Mouse (Mus musculus): ENCODE results near the gene Fam131b. TPM values are rescaled to one million over a fixed set of nuclear protein-coding genes. Genes with fewer than 3 reads are reported as not detected.

Fam131b gene
- polyA plus RNA-seq, 1 experiment from 2014 or later, result 7.2 TPM

DNA sequence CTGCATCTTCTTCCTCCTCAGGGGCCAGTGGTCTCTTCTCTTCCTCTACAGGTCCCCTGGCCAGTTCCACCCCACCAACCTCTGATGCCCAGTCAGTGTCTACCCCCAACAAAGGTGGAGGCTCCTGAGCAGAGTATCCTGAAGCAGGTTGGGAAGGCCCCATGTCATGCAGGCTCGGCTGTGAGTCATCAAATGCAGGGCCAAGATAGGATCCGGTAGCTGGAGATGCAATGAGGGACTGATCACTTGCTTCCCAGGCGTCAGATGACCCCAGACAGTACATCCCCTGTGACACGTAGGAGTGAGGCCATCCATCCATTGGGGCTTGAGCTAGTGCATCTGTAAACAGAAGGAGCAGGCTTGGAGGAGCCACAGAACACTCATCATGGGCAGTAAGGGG is 6.2 kb downstream of the Fam131b start:
- no peak overlapping the region for H3K4me3 ChIP-seq (replicated peaks; ENCODE audit: low read length)
- H3K4me2 ChIP-seq (replicated peaks), result no peak overlapping the region
- H3K27ac ChIP-seq, result no peak overlapping the region
- WGBS, result 94% methylated on average over 4 of the region's 4 CpGs
- H3K4me1 ChIP-seq (replicated peaks; ENCODE audit: control insufficient read depth, insufficient read depth, low read length), result peaks cover 16% of the 10 kb centered on the region
- no peaks in the 10 kb centered on the region for H3K9me3 ChIP-seq (ENCODE audit: control insufficient read depth, low read length)
- ATAC-seq (ENCODE audit: low FRiP score) (no peak), DNase-seq (ENCODE audit: low spot score) (no peak)
- H3K36me3 ChIP-seq (replicated peaks; ENCODE audit: control insufficient read depth, insufficient read depth), result peaks cover 59% of the 10 kb centered on the region
- H3K9ac ChIP-seq, result no peak overlapping the region
- H3K27me3 ChIP-seq (ENCODE audit: control insufficient read depth, insufficient read depth, low read length), result no peaks in the 10 kb centered on the region

DNA sequence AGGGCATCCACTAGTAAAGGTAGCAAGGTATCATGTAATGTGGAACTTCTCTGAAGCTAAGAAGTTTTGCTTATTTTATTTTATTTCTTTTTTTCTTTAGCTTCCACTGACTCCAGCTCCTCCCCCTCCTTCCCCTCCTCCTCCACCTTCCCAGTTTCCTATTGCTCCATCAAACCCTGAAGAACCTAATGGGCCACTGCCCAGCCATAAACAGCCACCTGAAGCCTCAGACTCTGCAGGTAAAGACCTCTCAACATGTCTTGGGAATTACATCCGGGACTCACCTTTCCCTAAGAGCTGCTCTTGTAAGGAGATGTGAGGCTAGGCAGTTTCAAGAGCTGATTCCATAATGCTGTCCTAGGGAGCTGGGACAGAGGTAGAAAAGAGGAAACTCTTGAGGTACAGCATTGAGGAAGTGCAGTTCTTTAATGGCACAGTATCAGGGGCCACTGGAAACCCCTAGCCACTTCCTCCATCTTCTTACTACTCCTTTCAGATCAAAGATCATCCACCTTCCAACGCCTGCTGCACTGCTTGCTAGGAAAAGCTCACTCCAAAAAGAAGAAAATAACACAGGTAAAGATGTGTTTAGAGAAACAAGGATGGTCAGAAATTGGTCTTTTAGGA is 13.9 kb downstream of the Fam131b start:
- peaks cover 77% of the 10 kb centered on the region for H3K36me3 ChIP-seq (replicated peaks; ENCODE audit: control insufficient read depth, insufficient read depth)
- no peak overlapping the region for H3K9ac ChIP-seq
- H3K4me2 ChIP-seq (replicated peaks), result no peak overlapping the region
- ATAC-seq (ENCODE audit: low FRiP score) (no peak), DNase-seq (ENCODE audit: low spot score) (no peak)
- H3K27ac ChIP-seq, result no peak overlapping the region
- no peaks in the 10 kb centered on the region for H3K9me3 ChIP-seq (ENCODE audit: control insufficient read depth, low read length)
- H3K27me3 ChIP-seq (ENCODE audit: control insufficient read depth, insufficient read depth, low read length), result no peaks in the 10 kb centered on the region
- 94% methylated on average over 2 of the region's 2 CpGs for WGBS
- H3K4me3 ChIP-seq (replicated peaks; ENCODE audit: low read length), result no peak overlapping the region
- H3K4me1 ChIP-seq (replicated peaks; ENCODE audit: control insufficient read depth, insufficient read depth, low read length), result no peaks in the 10 kb centered on the region

DNA sequence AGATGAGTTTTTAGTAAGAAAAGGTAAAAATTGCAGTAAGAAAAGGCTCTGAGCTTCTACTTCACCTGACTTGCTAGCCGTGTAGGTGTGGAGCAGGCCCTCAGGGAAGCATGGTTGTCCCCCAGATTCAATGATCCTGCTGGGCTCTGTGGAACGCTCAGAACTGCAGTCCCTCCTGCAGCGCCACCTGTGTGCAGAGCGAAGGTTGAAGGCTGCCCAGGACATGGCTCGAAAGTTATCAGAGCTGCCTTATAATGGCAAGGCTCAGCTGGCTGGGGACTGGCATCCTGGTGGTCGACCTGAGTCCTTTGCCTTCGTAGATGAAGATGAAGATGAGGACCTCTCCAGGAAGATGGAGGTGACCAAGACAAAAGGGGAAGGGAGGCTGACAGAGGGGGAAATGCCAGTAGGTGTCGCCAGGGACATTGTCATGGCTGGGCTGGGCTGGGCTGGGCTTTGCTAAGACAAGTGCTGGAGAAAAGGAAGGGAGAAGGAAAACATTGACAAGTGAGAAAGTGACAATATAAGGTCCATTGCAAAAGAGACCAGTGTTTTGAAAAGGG is 14.5 kb downstream of the Fam131b start:
- Histone ChIP-seq H3K4me3 (replicated peaks; ENCODE audit: low read length) (no peak overlapping the region), H3K27ac (no peak overlapping the region), H3K4me2 (replicated peaks) (no peak overlapping the region), H3K4me1 (replicated peaks; ENCODE audit: control insufficient read depth, insufficient read depth, low read length) (no peaks in the 10 kb centered on the region), H3K36me3 (replicated peaks; ENCODE audit: control insufficient read depth, insufficient read depth) (peaks cover 74% of the 10 kb centered on the region), H3K9ac (no peak overlapping the region), H3K9me3 (ENCODE audit: control insufficient read depth, low read length) (no peaks in the 10 kb centered on the region), H3K27me3 (ENCODE audit: control insufficient read depth, insufficient read depth, low read length) (no peaks in the 10 kb centered on the region)
- WGBS, result 51% methylated on average over 8 of the region's 8 CpGs
- ATAC-seq (ENCODE audit: low FRiP score) (no peak), DNase-seq (ENCODE audit: low spot score) (no peak)

DNA sequence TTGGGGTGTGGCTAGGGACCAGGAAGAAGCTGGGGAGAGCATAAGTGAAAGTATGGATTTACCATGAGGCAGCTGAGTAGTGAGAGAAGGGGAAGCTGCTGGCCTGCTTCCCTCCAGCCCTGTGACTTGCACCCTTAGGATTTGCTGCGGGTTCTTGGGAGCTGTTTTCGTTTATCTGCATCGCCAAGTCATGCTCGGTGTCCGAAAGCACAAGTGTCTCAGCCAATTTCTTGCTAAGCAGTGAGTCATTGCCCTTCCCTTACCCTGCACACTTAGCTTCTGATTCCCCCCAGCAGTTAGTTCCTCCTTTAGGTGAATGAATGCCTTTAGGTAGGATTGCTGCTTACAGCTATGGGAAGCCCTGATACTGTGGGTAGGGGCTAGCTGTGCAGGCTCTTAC is 25.1 kb downstream of the Fam131b start:
- Histone ChIP-seq H3K9me3 (ENCODE audit: control insufficient read depth, low read length) (no peaks in the 10 kb centered on the region), H3K4me3 (replicated peaks; ENCODE audit: low read length) (no peak overlapping the region), H3K4me2 (replicated peaks) (no peak overlapping the region), H3K27ac (no peak overlapping the region), H3K4me1 (replicated peaks; ENCODE audit: control insufficient read depth, insufficient read depth, low read length) (no peaks in the 10 kb centered on the region), H3K9ac (no peak overlapping the region), H3K36me3 (replicated peaks; ENCODE audit: control insufficient read depth, insufficient read depth) (peaks cover 68% of the 10 kb centered on the region), H3K27me3 (ENCODE audit: control insufficient read depth, insufficient read depth, low read length) (no peaks in the 10 kb centered on the region)
- no peak for DNase-seq (ENCODE audit: low spot score)
- no peak for ATAC-seq (ENCODE audit: low FRiP score)
- WGBS, result 97% methylated on average over 5 of the region's 5 CpGs

DNA sequence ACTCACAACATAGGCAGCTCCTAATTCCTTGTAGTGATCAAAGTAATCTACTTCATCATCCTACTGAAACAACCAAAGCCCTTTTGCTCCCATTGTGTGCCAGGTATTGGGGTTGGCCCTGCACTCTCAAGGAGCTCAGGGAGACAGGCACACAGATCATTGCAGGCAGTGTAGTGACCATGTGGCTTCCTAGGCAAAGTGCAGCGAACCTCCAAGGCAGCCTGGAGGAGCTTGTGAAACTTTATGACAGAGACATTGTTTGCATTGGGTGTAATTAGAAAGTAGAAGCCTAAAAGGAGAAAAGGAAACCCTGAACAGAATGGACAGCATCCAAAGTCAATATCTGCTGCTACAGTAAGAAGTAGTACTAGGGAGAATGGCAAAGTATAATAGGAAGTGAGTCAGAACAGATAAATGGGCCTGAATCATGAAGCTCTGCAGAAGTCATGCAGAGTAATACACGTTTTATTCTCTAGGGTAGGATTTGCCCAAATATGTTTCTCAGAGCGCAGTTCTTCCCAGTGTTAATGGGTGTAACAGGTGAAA is 28.8 kb downstream of the Fam131b start:
- 87% methylated on average over 3 of the region's 3 CpGs for WGBS
- Histone ChIP-seq H3K36me3 (replicated peaks; ENCODE audit: control insufficient read depth, insufficient read depth) (peaks cover 87% of the 10 kb centered on the region), H3K4me1 (replicated peaks; ENCODE audit: control insufficient read depth, insufficient read depth, low read length) (no peaks in the 10 kb centered on the region)

DNA sequence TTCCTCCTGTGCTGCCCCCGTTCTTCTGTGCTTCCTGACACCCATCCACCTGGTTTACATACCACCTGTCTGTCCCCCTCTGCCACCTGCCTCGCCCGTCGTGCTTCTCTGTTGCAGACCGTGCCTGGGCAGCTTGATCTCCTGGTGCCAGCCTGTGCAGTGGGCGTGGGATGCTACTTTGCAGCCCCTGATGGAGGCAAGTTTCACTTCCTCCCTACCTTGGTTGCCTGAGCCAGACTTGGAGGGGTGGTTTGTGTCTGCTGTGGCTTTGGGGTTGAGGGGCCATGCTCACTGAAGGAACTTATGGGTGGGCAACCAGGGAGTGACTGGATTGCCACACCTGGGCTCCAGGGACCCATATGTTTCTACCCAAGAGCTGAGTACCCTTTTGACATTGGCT is 31.1 kb downstream of the Fam131b start:
- H3K36me3 ChIP-seq (replicated peaks; ENCODE audit: control insufficient read depth, insufficient read depth), result peaks cover 74% of the 10 kb centered on the region

More for the DNA sequence above, 28.8 kb downstream of the Fam131b start:
- no peaks in the 10 kb centered on the region for H3K9me3 ChIP-seq (ENCODE audit: control insufficient read depth, low read length)
- no peaks in the 10 kb centered on the region for H3K27me3 ChIP-seq (ENCODE audit: control insufficient read depth, insufficient read depth, low read length)
- no peak overlapping the region for H3K4me2 ChIP-seq (replicated peaks)
- H3K9ac ChIP-seq, result no peak overlapping the region
- no peak overlapping the region for H3K4me3 ChIP-seq (replicated peaks; ENCODE audit: low read length)
- ATAC-seq (ENCODE audit: low FRiP score), result no peak
- no peak overlapping the region for H3K27ac ChIP-seq
- no peak for DNase-seq (ENCODE audit: low spot score)

DNA sequence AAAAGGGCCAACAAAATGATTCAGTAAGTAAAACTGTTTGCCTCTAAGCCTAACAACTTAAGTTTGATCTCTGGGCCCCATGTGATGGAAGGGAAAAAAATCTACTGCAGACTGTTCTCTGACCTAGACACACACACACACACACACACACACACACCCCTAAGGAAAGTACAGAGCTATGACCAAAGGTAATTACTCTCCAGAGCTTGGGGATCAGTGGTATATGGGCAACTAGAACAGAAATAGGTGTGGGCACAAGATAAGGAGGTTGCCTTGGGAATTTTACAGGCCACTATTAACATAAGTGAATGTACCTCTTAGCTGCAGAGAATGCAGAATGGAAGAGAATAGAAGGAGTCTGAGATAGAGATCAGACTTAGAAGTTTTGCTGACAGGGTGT is 36.9 kb downstream of the Fam131b start:
- Histone ChIP-seq H3K9me3 (ENCODE audit: control insufficient read depth, low read length) (no peaks in the 10 kb centered on the region), H3K27ac (no peak overlapping the region), H3K36me3 (replicated peaks; ENCODE audit: control insufficient read depth, insufficient read depth) (peaks cover 73% of the 10 kb centered on the region), H3K9ac (no peak overlapping the region), H3K4me3 (replicated peaks; ENCODE audit: low read length) (no peak overlapping the region), H3K4me2 (replicated peaks) (no peak overlapping the region), H3K4me1 (replicated peaks; ENCODE audit: control insufficient read depth, insufficient read depth, low read length) (no peaks in the 10 kb centered on the region), H3K27me3 (ENCODE audit: control insufficient read depth, insufficient read depth, low read length) (no peaks in the 10 kb centered on the region)
- ATAC-seq (ENCODE audit: low FRiP score), result no peak
- DNase-seq (ENCODE audit: low spot score), result no peak

More for the DNA sequence above, 31.1 kb downstream of the Fam131b start:
- Histone ChIP-seq H3K27ac (no peak overlapping the region), H3K9ac (no peak overlapping the region), H3K4me3 (replicated peaks; ENCODE audit: low read length) (no peak overlapping the region), H3K4me1 (replicated peaks; ENCODE audit: control insufficient read depth, insufficient read depth, low read length) (no peaks in the 10 kb centered on the region), H3K4me2 (replicated peaks) (no peak overlapping the region), H3K27me3 (ENCODE audit: control insufficient read depth, insufficient read depth, low read length) (no peaks in the 10 kb centered on the region), H3K9me3 (ENCODE audit: control insufficient read depth, low read length) (no peaks in the 10 kb centered on the region)
- ATAC-seq (ENCODE audit: low FRiP score) (no peak), DNase-seq (ENCODE audit: low spot score) (no peak)
- whole genome bisulfite sequencing, result 93% methylated on average over 6 of the region's 6 CpGs

DNA sequence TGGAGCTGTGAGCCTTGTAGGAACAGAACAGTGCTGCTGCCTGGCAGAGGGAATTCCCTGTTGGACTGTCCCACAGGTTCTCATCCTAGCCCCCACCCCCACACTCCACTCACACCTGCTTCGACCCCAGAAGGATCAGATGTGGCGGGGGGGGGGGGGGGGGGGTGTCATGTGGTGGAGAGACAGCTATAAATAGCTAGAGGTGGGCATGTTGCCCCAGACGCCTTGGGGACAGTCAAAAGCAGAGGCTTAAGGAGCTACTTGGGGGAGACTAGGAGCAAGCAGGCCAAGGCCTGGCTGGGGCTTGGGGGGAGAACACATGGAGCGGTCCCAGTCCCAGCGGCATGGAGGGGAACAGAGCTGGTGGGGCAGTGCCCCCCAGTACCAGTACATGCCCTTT is 38.0 kb downstream of the Fam131b start, which contains the start of gene Clcn1:
TSS of gene Clcn1 (plus strand) at position 238 of the 400 bp plus-strand sequence.
- peaks cover 74% of the 10 kb centered on the region for H3K36me3 ChIP-seq (replicated peaks; ENCODE audit: control insufficient read depth, insufficient read depth)
- H3K4me2 ChIP-seq (replicated peaks), result no peak within 1 kb of the TSS
- no peak within 1 kb of the TSS for H3K27ac ChIP-seq
- H3K9ac ChIP-seq, result no peak within 1 kb of the TSS
- H3K27me3 ChIP-seq (ENCODE audit: control insufficient read depth, insufficient read depth, low read length), result no peaks in the 10 kb centered on the region
- 89% methylated on average over 4 of the region's 5 CpGs for WGBS
- no peak within 1 kb of the TSS for H3K4me3 ChIP-seq (replicated peaks; ENCODE audit: low read length)
- no peaks in the 10 kb centered on the region for H3K4me1 ChIP-seq (replicated peaks; ENCODE audit: control insufficient read depth, insufficient read depth, low read length)
- H3K9me3 ChIP-seq (ENCODE audit: control insufficient read depth, low read length), result no peaks in the 10 kb centered on the region
- DNase-seq (ENCODE audit: low spot score) (no peak), ATAC-seq (ENCODE audit: low FRiP score) (peak; percentile 59; the same call in 1 of the 2 replicates)

DNA sequence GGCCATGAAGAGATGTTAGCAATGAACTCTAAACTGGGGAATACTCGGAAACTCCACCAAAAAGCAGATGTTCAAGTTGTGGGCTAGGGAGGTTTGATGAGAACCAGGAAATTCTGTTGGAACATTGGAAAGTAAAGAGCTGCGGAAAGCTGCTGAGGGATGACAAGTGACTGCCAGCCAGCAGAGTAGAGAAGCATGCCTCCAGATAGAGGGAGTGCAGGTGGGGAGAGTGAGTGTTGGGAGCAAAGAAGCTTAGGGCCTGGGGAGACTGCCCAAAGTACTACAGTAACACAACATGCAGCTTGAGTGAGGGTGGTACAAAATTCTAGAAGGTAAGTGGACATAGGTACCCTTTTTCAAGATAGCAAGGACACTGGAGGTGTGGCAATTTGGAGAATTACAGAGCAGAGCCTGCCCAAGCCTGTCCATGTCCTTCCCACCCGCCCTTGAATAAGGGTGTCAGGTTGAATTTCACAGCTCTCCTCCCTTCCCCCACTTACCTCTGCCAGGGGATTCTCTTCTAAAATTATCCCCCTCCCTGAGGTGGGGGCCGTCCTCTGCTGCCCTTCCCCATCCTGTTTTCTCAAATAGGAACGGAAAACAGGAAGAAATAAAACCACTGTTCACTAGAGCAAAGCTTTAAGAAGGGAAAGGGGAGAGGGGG is 41.4 kb downstream of the Fam131b start:
- 83% methylated on average over 5 of the region's 5 CpGs for WGBS
- Histone ChIP-seq H3K4me2 (replicated peaks) (no peak overlapping the region), H3K9ac (no peak overlapping the region), H3K4me3 (replicated peaks; ENCODE audit: low read length) (no peak overlapping the region), H3K4me1 (replicated peaks; ENCODE audit: control insufficient read depth, insufficient read depth, low read length) (no peaks in the 10 kb centered on the region), H3K27ac (no peak overlapping the region), H3K9me3 (ENCODE audit: control insufficient read depth, low read length) (no peaks in the 10 kb centered on the region), H3K27me3 (ENCODE audit: control insufficient read depth, insufficient read depth, low read length) (no peaks in the 10 kb centered on the region), H3K36me3 (replicated peaks; ENCODE audit: control insufficient read depth, insufficient read depth) (peaks cover 90% of the 10 kb centered on the region)
- DNase-seq (ENCODE audit: low spot score) (no peak), ATAC-seq (ENCODE audit: low FRiP score) (no peak)

All from hindbrain, embryonic 14.5 days (tissue).